Comparison of ENCODE assay signal across 21 mouse cellular contexts in genomic region chr5:41806176-41806575, GRCm38 (mm10). TPM values are rescaled to one million over a fixed set of nuclear protein-coding genes. Genes with fewer than 3 reads are reported as not detected.
"Had no signal": no experiment of that assay in that cellular context is flagged by ENCODE, and none has a peak within 500 bp of the region (broad histone marks: within the 10 kb centered on the region; RNA-seq: fewer than 3 reads in every experiment).

No protein-coding gene starts in this region.

- H3K4me2 ChIP-seq: limb, embryonic 12.5 days; lung, embryonic 14.5 days; neural tube, embryonic 15.5 days had no signal

- H3K27me3 ChIP-seq: limb, embryonic 12.5 days; neural tube, embryonic 15.5 days had no signal

- ATAC-seq: intestine, postnatal 0 days had no signal

- H3K9me3 ChIP-seq: limb, embryonic 12.5 days; midbrain, embryonic 10.5 days; neural tube, embryonic 15.5 days had no signal

- H3K9ac ChIP-seq: limb, embryonic 12.5 days; lung, embryonic 14.5 days; neural tube, embryonic 15.5 days had no signal

- H3K4me3 ChIP-seq: layer of hippocampus, adult 2 months; limb, embryonic 12.5 days; midbrain, embryonic 10.5 days; myocyte; neural tube, embryonic 15.5 days had no signal

- H3K27ac ChIP-seq: kidney, postnatal 0 days; limb, embryonic 12.5 days; midbrain, embryonic 10.5 days; neural tube, embryonic 15.5 days had no signal

- H3K4me1 ChIP-seq: limb, embryonic 12.5 days; midbrain, embryonic 10.5 days; neural tube, embryonic 15.5 days had no signal

- DNase-seq: kidney, adult 9 months; kidney, postnatal 4 days; lung, embryonic 14.5 days; lung, postnatal 10 days; lung, postnatal 4 days; midbrain, embryonic 14.5 days; right cerebral cortex, postnatal 4 days; spleen, adult 18-20 months; thymus, postnatal 4 days had no signal

RNA-seq across cellular contexts. Expression of gene Nkx3-2, which starts 41.9 kb away (rescaled TPM):
- total RNA-seq: layer of hippocampus, adult 2 months; layer of hippocampus, postnatal 10 days; left cerebral cortex, postnatal 36 days; liver, adult 2 months had no signal
- polyA plus RNA-seq: kidney, postnatal 0 days; liver, adult 2 months; lung, embryonic 14.5 days; midbrain, embryonic 14.5 days; testis, adult 2 months; thymus, postnatal 0 days had no signal
